Mouse (Mus musculus): ENCODE results near the gene Olfr12. TPM values are rescaled to one million over a fixed set of nuclear protein-coding genes. Genes with fewer than 3 reads are reported as not detected.

Gene Olfr12
- not detected in 2 replicates for polyA plus RNA-seq (2015; fragmentation: Nextera tagmentation; extraction: Ambion mirVana)

DNA sequence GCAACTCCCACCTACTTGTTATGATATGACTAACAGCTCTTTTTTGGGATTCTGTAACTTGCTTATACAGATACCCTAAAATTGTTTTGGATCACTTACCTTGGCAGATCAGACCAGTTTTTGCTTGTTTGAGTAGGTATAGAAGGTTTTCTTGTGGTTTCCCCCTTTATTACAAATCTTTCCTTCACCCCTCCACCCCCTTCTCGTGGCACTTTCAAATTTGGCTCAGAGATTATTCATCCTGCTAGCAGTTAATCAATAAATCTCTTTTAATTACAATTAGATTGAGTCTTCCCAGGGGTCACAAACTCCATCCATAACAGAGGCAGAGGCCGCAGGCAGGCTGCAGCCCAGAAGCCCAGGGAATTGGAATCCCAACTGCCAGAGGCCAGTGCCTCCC lies at the start of gene Olfr12:
Gene Olfr12, plus strand, starts transcription at position 301 of the 400 bp plus-strand sequence.
- WGBS = 66% methylated on average over 2 of the region's 2 CpGs

DNA sequence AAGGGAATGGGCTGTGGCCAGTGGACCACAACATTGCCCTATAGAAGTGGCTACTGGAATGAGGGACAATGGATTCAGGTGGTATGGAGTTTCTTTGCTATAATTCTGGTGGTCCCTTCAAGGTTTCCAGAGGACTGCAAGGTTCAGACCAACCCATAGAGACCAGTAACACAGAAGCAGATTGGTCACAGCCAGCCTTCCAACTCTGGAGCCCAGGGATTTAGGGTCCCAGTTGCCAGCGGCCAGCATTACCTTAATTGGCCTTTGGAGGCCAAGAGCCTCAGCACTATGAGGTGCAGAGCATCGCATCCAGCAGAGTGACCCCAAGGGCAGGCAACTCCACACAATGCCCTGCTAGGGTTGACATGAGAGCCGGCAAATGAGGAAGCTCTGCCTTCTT lies 46.6 kb upstream of the Olfr12 start, which contains the start of gene Olfr1413:
Gene Olfr1413, plus strand, starts transcription at position 301 of the 400 bp plus-strand sequence.
- Histone ChIP-seq H3K4me2 (no peak within 1 kb of the TSS), H3K9me3 (no peaks in the 10 kb centered on the region), H3K27me3 (no peaks in the 10 kb centered on the region), H3K27ac (no peak within 1 kb of the TSS), H3K4me1 (no peaks in the 10 kb centered on the region), H3K9ac (no peak within 1 kb of the TSS), H3K36me3 (no peaks in the 10 kb centered on the region), H3K4me3 (no peak within 1 kb of the TSS)
- WGBS = 81% methylated on average over 3 of the region's 3 CpGs
- no peak for ATAC-seq (ENCODE audit: insufficient number of reproducible peaks, insufficient read depth, low FRiP score, low TSS enrichment, low read depth)

More for the DNA sequence above, at the start of gene Olfr12:
- Histone ChIP-seq H3K4me1 (no peaks in the 10 kb centered on the region), H3K9ac (no peak within 1 kb of the TSS), H3K27me3 (peaks cover 16% of the 10 kb centered on the region), H3K27ac (no peak within 1 kb of the TSS), H3K36me3 (no peaks in the 10 kb centered on the region), H3K4me2 (no peak within 1 kb of the TSS), H3K4me3 (no peak within 1 kb of the TSS), H3K9me3 (no peaks in the 10 kb centered on the region)
- no peak for ATAC-seq (ENCODE audit: insufficient number of reproducible peaks, insufficient read depth, low FRiP score, low TSS enrichment, low read depth)

DNA sequence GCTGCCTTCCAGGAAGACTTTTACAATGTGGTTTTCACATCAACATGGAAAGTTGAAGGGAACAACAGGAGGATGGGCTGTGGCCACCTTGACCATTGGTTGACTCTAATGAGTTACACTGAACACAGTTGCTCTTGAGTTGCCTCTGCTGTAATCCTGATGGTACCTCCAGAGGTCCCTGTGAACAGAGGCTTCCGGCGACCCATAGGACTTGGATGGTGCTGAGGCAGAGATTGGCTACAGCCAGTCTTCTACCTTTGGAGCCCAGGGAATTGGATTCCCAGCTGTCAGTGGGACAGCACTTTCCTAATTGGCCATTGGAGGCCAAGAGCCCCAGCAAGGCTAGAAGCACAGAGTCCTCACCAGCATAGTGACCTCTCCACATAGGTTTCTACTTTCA lies 32.1 kb upstream of the Olfr12 start, which contains the start of gene Olfr1412:
Gene Olfr1412, plus strand, starts transcription at position 301 of the 400 bp plus-strand sequence.
- Histone ChIP-seq H3K4me2 (no peak within 1 kb of the TSS), H3K36me3 (no peaks in the 10 kb centered on the region), H3K27ac (no peak within 1 kb of the TSS), H3K27me3 (no peaks in the 10 kb centered on the region), H3K9ac (no peak within 1 kb of the TSS), H3K9me3 (no peaks in the 10 kb centered on the region), H3K4me1 (no peaks in the 10 kb centered on the region), H3K4me3 (no peak within 1 kb of the TSS)
- 86% methylated on average over 2 of the region's 2 CpGs for WGBS
- ATAC-seq (ENCODE audit: insufficient number of reproducible peaks, insufficient read depth, low FRiP score, low TSS enrichment, low read depth) = no peak

DNA sequence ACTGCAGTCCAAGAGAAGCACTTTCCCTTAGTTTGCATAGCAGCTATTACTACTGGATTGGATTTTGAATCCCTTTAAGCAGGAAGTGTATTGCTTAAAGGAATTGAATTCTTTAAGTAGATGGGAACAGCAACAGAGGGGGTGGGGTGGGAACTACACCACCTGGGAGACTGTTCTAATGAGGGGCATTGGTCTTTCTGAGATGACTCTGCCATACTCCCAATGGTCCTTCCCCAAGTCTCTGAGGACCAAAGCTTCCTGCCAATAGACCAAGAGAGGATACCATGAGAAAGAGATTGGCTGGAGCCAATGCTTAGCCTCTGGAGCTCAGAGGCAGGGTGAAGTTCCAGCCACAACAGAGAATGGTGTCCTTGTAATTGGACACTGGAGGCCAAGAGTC lies 23.5 kb upstream of the Olfr12 start, which contains the start of gene Olfr1411:
Gene Olfr1411, plus strand, starts transcription at position 301 of the 400 bp plus-strand sequence.
- Histone ChIP-seq H3K27ac (no peak within 1 kb of the TSS), H3K4me1 (no peaks in the 10 kb centered on the region), H3K4me3 (no peak within 1 kb of the TSS), H3K27me3 (no peaks in the 10 kb centered on the region), H3K36me3 (no peaks in the 10 kb centered on the region), H3K4me2 (no peak within 1 kb of the TSS), H3K9ac (no peak within 1 kb of the TSS), H3K9me3 (no peaks in the 10 kb centered on the region)
- no peak for ATAC-seq (ENCODE audit: insufficient number of reproducible peaks, insufficient read depth, low FRiP score, low TSS enrichment, low read depth)

DNA sequence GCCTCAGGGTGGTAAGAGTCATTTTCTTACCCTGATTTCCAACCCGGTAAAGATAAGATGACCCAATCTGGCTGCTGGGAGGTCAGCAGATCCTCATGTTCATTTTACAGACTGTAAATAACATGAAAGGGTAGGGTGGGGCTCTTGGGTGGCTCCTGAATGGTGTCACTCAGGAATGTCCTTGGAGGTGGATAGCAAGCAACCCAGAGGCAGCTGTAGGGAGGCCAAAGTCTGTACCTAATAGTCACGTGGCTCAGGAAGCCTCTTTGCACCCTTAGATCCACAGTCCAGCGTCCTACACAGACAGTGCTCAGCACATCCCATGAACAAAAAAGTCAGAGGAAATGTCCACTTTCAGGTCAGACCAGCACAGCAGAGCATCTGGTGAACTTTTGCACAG lies 21.6 kb upstream of the Olfr12 start:
- Histone ChIP-seq H3K27me3 (no peaks in the 10 kb centered on the region), H3K9me3 (no peaks in the 10 kb centered on the region), H3K4me2 (no peak overlapping the region), H3K4me3 (no peak overlapping the region), H3K9ac (no peak overlapping the region), H3K4me1 (no peaks in the 10 kb centered on the region), H3K36me3 (no peaks in the 10 kb centered on the region), H3K27ac (no peak overlapping the region)
- 79% methylated on average over 3 of the region's 3 CpGs for WGBS
- no peak for ATAC-seq (ENCODE audit: insufficient number of reproducible peaks, insufficient read depth, low FRiP score, low TSS enrichment, low read depth)

DNA sequence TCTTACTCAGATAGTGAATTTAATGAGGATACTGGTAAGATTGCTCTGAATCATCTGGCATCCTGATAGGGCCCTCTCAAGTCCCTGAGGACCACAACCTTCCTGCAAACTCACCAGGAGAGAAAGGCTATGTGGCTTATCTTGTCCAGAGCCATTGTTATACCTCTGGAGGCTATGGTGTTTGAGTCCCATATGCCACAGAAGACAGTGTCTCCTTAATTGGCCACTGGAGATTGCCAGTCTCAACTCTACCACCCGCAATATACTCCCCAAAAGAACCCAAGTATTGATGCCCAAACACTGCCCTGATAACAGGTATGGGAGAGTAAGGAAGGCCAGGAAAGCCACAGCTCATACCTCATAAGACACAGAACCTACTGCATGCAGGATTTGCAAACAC lies 12.1 kb upstream of the Olfr12 start, which contains the start of gene Olfr1410:
Gene Olfr1410, plus strand, starts transcription at position 301 of the 400 bp plus-strand sequence.
- H3K4me2 ChIP-seq = no peak within 1 kb of the TSS
- no peaks in the 10 kb centered on the region for H3K4me1 ChIP-seq
- no peak within 1 kb of the TSS for H3K9ac ChIP-seq
- H3K36me3 ChIP-seq = no peaks in the 10 kb centered on the region
- H3K9me3 ChIP-seq = no peaks in the 10 kb centered on the region; the same call in 1 of the 2 replicates
- 83% methylated on average over 1 of the region's 1 CpGs for WGBS
- no peaks in the 10 kb centered on the region for H3K27me3 ChIP-seq
- no peak for ATAC-seq (ENCODE audit: insufficient number of reproducible peaks, insufficient read depth, low FRiP score, low TSS enrichment, low read depth)
- H3K4me3 ChIP-seq = no peak within 1 kb of the TSS
- no peak within 1 kb of the TSS for H3K27ac ChIP-seq

DNA sequence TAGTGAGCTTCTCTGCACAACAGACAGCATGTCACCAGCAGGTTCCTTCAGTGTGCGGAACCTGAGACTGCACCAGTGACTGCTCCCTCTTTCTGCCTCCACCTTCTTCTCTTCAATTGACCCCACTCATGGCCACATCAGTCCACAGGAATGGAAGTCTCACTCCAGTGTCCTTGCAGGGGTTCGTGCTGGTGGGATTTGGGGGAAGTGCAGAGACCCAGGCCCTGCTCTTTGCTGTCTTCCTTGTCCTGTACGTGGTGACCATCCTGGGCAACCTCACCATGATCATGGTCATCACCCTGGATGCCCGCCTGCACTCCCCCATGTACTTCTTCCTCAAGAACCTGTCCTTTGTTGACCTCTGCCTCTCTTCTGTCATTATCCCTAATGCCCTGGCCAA lies 9.9 kb upstream of the Olfr12 start:
- H3K27ac ChIP-seq = no peak overlapping the region
- H3K9me3 ChIP-seq = no peaks in the 10 kb centered on the region; the same call in 1 of the 2 replicates
- ATAC-seq (ENCODE audit: insufficient number of reproducible peaks, insufficient read depth, low FRiP score, low TSS enrichment, low read depth) = no peak
- H3K4me1 ChIP-seq = no peaks in the 10 kb centered on the region
- no peak overlapping the region for H3K4me2 ChIP-seq
- H3K4me3 ChIP-seq = no peak overlapping the region
- H3K9ac ChIP-seq = no peak overlapping the region
- WGBS = 83% methylated on average over 4 of the region's 4 CpGs
- H3K27me3 ChIP-seq = peaks cover 4% of the 10 kb centered on the region; the same call in 1 of the 2 replicates
- H3K36me3 ChIP-seq = no peaks in the 10 kb centered on the region

DNA sequence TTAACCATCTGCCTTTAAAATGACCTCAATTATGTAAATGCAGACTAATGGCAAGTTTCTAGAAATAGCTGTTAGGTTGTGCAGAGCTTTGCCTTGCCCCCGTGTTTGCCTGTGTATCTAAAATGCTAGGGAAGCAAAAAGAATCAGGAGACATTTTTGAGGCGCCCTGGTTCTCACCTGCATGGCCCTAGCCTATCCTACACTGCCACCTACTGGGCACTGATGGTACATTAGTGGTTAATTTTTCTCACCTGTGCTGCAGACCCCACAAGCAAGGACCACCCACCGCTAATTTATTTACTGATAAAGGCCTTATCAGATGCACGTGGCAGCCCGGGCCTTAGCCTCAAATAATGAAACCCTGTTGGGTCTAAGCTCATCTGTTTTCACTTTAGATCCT lies 6.6 kb upstream of the Olfr12 start:
- peaks cover 10% of the 10 kb centered on the region; the same call in 1 of the 2 replicates for H3K27me3 ChIP-seq
- no peaks in the 10 kb centered on the region for H3K4me1 ChIP-seq
- H3K9ac ChIP-seq = no peak overlapping the region
- no peak overlapping the region for H3K27ac ChIP-seq
- ATAC-seq (ENCODE audit: insufficient number of reproducible peaks, insufficient read depth, low FRiP score, low TSS enrichment, low read depth) = no peak
- WGBS = 6% methylated on average over 5 of the region's 5 CpGs
- no peak overlapping the region for H3K4me3 ChIP-seq
- no peaks in the 10 kb centered on the region for H3K36me3 ChIP-seq
- no peak overlapping the region for H3K4me2 ChIP-seq
- H3K9me3 ChIP-seq = no peaks in the 10 kb centered on the region; the same call in 1 of the 2 replicates

DNA sequence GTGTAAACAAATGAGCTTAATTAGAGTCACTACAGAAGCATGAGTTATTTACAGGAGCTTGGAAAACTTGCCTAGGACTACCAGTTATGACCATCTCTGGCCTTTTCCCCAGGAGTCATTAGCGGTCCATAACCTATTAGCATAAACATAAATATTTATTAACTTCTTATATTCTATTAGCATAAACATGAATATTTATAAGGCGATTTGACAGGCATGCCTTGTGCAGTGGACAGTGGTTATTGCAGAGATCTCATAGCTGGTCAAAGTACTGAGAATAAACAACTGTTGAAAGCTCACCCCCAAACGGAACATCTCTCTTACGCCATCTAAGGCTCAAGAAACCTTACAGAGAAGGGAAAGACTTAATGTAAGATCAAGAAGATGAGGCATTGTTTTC lies 4.4 kb upstream of the Olfr12 start:
- no peak overlapping the region for H3K4me2 ChIP-seq
- no peak for ATAC-seq (ENCODE audit: insufficient number of reproducible peaks, insufficient read depth, low FRiP score, low TSS enrichment, low read depth)
- no peaks in the 10 kb centered on the region for H3K4me1 ChIP-seq
- no peaks in the 10 kb centered on the region for H3K36me3 ChIP-seq
- WGBS = 48% methylated on average over 4 of the region's 4 CpGs
- H3K27ac ChIP-seq = no peak overlapping the region
- peaks cover 15% of the 10 kb centered on the region for H3K27me3 ChIP-seq
- H3K9me3 ChIP-seq = no peaks in the 10 kb centered on the region; the same call in 1 of the 2 replicates
- H3K9ac ChIP-seq = no peak overlapping the region
- no peak overlapping the region for H3K4me3 ChIP-seq

DNA sequence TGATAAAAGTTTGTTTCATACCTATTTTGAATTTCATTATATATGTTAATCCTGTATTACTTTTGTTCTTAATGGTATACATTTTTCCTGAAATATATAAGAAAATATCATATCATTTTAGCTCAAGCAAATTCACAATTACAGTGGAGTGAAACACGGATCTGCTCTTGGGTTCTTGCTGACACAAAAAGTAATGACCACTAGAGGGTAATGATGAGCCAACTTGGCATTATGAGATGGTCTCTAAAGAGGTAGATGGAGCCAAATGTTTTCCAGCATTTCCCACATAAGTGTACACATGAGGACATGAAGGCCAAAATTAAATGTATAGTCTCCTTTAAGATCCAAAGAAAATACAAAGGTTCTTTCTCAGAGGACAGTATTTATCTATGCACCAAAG lies 3.1 kb upstream of the Olfr12 start:
- Histone ChIP-seq H3K9ac (no peak overlapping the region), H3K27me3 (peaks cover 18% of the 10 kb centered on the region), H3K4me1 (no peaks in the 10 kb centered on the region), H3K9me3 (no peaks in the 10 kb centered on the region; the same call in 1 of the 2 replicates), H3K4me3 (no peak overlapping the region), H3K4me2 (no peak overlapping the region), H3K36me3 (no peaks in the 10 kb centered on the region), H3K27ac (no peak overlapping the region)
- ATAC-seq (ENCODE audit: insufficient number of reproducible peaks, insufficient read depth, low FRiP score, low TSS enrichment, low read depth) = no peak
- WGBS = 18% methylated on average over 1 of the region's 1 CpGs

DNA sequence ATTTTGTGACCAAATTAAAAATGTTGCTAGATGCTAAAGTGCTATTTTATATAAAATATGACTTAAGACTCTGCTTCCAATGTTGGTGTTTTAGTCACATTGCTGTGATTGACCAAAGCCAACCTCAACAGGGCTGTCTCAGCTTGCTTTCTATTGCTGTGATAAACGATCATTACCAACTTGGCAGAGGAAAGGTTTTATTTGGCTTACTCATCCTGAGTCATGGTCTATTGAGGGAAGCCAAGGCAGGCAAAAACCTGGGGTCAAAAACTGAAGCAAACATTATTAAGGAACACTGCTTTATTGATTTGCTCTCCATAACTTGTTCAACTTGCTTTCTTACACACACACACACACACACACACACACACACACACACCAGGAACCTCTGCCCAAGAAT lies 1.5 kb upstream of the Olfr12 start:
- no peak overlapping the region for H3K27ac ChIP-seq
- no peaks in the 10 kb centered on the region for H3K9me3 ChIP-seq
- H3K4me3 ChIP-seq = no peak overlapping the region
- 69% methylated on average over 1 of the region's 1 CpGs for WGBS
- H3K4me1 ChIP-seq = no peaks in the 10 kb centered on the region
- H3K9ac ChIP-seq = no peak overlapping the region
- no peak for ATAC-seq (ENCODE audit: insufficient number of reproducible peaks, insufficient read depth, low FRiP score, low TSS enrichment, low read depth)
- H3K36me3 ChIP-seq = no peaks in the 10 kb centered on the region
- peaks cover 18% of the 10 kb centered on the region for H3K27me3 ChIP-seq
- no peak overlapping the region for H3K4me2 ChIP-seq

DNA sequence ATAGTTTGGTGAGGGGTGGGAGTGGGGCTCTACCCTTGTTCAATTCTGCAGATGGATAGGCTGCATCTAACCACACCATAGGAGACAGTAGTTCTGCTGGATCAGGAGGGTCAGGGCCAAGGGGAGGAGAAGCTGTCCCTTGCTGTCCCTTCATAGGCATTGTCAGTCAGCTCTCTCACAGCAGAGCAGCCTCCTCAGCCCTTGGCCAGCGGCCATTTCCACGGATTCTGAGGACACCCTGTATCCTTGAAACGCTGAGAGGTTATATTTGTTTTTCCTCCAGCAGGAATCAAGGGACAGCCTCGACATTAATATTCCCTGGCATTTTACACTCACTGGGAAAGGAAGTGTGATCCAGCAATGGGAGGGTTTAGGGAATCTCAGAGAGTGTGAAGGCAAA lies 772 bp downstream of the Olfr12 start:
- 66% methylated on average over 4 of the region's 4 CpGs for WGBS
- H3K4me2 ChIP-seq = no peak overlapping the region
- no peaks in the 10 kb centered on the region for H3K36me3 ChIP-seq
- H3K27ac ChIP-seq = no peak overlapping the region
- peaks cover 16% of the 10 kb centered on the region for H3K27me3 ChIP-seq
- H3K9me3 ChIP-seq = no peaks in the 10 kb centered on the region
- no peaks in the 10 kb centered on the region for H3K4me1 ChIP-seq
- no peak overlapping the region for H3K9ac ChIP-seq
- H3K4me3 ChIP-seq = no peak overlapping the region
- ATAC-seq (ENCODE audit: insufficient number of reproducible peaks, insufficient read depth, low FRiP score, low TSS enrichment, low read depth) = no peak
